Mouse (Mus musculus): ENCODE results near the gene Cd55. TPM values are rescaled to one million over a fixed set of nuclear protein-coding genes. Genes with fewer than 3 reads are reported as not detected.
"Not testable (repeated sequence)": the region's sequence is repeated elsewhere in the genome, so short reads cannot be mapped to it uniquely, and the experiment has no call there.

The Cd55 gene
- 10 to 100 TPM; 37.8 to 41.9 TPM for total RNA-seq (2021)
- long read RNA-seq, experiment 1, transcript Cd55-201 (10 exons, 2,533 nt), result major isoform, 6 of 24 reads
- long read RNA-seq, experiment 1, partial matches to known transcripts, result 8 of 24 reads
- long read RNA-seq, experiment 1, other reads (novel, unspliced or antisense), result 6 of 24 reads
- long read RNA-seq, experiment 2, transcript Cd55-201 (10 exons, 2,533 nt), result major isoform, 6 of 21 reads
- long read RNA-seq, experiment 2, partial matches to known transcripts, result 2 of 21 reads
- long read RNA-seq, experiment 2, other reads (novel, unspliced or antisense), result 10 of 21 reads

DNA sequence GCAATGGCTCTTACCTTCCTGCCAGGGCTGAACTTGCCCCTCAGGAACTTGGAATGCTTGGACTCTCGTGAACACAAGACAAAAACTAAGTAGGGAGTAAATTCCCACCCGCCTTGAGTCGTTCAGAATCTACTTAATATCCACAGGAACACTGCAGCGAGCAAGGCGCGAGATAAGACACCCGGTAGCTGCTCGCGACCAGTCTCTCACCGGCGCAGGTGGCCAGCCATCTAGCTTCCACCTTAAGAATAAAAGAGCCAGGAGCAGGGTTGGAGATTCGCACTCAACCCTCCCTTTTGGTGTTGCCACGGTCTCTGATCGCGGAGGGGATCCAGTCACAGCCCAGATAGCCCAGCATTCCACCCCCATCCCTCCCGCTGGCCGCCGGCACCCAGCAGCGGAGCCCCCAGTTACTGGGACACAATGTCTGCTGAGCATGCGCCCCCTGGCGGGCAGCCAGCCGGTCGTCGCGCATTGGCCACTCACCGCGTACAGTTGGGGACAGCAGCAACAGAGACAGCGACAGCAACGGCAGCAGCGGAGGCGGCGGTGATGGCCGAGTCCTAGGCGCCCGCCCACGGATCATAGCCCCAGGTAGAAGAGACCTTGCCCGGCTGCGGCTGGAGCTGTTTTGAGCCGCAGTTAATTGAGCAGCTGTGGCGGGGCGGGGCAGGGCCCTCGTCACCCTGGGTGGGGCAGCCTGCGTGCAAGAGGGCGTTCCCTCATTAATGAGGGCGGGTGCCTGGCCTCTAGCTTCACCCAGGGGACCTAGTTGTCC is at the start of gene Cd55:
Cd55 (minus strand) TSS at position 661 of the 778 bp plus-strand sequence.
- peak; percentile 81 to 85 for DNase-seq (ENCODE audit: low spot score in 2 of 2)

DNA sequence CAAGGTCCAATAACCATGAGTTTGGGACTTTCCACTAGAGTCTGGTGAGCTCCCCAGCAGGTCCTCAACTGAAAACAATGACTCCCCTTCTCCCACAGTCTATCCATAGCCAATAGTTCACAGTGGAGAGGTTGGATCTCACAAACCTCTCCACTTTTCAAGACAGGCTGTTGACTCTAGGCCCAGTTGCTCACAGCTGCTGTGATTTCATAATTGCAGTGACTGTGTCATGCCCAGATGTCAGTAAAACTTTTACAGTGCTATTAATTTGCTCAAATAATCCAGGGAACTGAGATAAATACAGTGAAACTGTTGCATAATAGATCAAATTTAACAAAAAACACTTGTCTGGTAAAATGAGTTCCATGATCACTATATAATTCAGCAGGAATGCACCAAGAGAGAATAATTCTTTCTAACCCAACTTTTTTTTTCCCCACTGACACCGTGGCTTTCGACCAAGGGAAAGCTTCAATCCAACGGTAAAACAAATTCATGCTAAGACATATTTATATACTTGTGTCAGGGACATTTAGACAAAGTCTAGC is 49.4 kb upstream of the Cd55 start:
- DNase-seq (ENCODE audit: low spot score in 2 of 2), result no peak

DNA sequence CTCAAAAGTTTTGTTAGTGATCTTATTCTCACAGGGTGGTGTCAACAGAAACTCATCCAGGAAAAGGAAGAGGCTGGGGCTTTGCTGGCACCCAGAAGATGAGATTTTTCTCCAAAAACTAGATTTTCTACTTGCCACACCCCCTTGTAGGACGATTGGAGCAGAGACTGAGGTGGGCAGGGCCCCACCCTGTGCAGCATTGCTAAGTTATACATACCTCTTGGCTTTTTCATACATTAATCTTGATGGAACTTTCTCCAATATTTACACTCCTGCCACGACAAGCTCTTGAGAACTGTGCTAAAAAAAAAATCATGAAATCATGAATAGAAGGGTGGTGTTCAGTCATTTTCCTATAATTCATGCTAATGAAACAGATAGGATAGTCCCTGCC is 46.4 kb upstream of the Cd55 start:
- DNase-seq (ENCODE audit: low spot score in 2 of 2), result no peak

DNA sequence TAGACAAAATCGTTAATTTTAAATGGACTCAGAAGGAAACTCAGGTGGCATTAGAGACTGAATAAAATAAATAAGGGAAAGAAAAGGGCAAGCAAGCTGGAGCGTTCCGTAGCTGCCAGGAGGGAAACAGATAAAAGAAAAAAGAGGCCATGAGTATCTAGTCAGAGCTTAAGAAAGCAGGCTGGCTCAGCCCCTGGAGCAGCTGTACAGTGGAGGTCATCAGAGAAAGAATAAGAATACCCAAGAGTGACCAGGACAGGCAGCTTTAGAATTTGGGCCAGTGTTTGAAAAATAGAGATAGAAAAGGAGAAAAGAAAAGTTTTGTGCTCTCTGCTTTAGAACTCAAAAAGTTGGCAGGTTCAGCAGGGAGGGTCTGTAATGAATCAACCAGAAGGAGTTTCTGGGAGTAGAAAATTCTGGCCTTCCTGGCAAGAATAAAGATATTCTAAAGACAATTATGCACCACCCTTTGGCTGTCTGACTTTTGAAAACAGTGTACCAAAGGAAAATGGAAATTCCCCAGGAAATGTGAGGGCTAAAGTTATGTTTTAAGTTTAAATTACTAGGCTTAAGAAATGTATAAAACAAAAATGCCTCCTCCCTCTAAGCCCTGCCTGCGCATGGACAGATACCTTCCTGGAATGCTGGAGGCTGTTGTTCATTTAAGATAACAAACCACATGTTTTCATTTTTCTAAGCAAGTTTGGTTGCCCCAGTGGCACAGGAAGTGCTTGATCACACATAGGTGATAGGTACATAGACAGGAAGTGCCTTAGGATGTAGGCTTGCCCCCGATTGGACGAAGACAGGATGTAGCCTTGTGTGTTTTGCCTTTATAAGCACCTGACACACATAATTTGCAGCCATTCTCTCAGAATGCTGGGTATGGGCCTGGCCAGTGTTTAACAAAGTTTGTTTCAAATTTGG is 45.7 kb upstream of the Cd55 start:
- no peak for DNase-seq (ENCODE audit: low spot score in 2 of 2)

GRCm38 (mm10) chr1:130507408-130507807 is 44.9 kb upstream of the Cd55 start:
- DNase-seq (ENCODE audit: low spot score in 2 of 2), result no peak

GRCm38 (mm10) chr1:130499962-130500361 is 37.4 kb upstream of the Cd55 start:
- no peak for DNase-seq (ENCODE audit: low spot score in 2 of 2)

GRCm38 (mm10) chr1:130498331-130498730 is 35.8 kb upstream of the Cd55 start:
- no peak for DNase-seq (ENCODE audit: low spot score in 2 of 2)

DNA sequence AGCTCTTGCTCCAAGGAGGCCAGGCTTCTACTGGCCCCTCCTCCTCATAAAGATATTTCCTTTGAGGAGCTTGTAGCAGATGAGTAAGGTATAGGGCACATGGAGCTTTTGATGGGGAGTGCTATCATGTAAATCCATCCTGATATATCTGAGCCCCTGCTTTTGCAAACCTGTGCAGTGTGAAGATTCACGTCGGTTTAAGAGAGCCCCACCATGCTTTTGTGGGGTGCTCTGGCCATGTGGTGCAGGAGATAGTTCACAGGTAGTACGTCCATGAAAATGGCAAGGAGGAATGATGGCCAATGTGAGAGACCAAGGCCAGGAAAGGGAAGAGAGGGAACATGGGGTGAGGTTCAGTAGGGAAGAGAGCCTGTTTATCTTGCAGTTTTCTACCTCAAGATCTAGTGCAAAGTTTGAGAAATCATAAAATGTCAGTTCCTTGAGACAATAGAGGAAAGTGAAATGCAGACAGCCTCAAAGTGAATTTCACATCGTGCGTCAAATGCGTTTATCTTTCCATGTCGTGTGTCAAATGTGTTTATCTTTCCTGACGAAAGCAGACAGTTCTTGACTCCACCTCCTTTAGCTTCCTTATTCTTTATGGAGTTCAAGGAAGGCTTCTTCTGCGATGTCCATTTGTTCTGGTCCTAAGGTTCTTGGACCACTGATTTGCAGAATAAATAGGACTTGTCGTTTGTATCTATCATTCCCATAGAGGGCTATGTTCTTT is 24.4 kb upstream of the Cd55 start:
- DNase-seq (ENCODE audit: low spot score in 2 of 2), result no peak

GRCm38 (mm10) chr1:130485828-130486620 is 23.5 kb upstream of the Cd55 start:
- DNase-seq (ENCODE audit: low spot score in 2 of 2), result no peak

GRCm38 (mm10) chr1:130485376-130485775 is 22.8 kb upstream of the Cd55 start:
- no peak for DNase-seq (ENCODE audit: low spot score in 2 of 2)

DNA sequence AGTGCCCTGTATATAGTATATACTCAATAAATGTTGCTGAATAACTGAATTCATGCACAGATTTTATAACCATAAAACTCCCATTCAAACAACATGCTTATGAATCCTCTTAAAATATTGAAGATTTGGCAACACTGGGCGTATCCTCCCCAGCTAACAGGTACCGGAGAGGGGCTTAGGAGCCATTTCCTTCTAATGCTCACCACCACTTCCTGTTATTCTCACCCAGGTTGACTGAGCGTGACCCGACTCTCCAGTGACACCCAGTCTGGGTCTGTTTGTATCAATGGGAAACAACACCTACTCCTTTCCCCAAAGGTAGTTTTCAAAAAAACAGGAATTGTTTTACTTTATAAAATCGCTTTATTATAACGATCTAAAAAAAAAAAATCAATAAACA is 12.4 kb upstream of the Cd55 start:
- DNase-seq (ENCODE audit: low spot score in 2 of 2), result no peak

DNA sequence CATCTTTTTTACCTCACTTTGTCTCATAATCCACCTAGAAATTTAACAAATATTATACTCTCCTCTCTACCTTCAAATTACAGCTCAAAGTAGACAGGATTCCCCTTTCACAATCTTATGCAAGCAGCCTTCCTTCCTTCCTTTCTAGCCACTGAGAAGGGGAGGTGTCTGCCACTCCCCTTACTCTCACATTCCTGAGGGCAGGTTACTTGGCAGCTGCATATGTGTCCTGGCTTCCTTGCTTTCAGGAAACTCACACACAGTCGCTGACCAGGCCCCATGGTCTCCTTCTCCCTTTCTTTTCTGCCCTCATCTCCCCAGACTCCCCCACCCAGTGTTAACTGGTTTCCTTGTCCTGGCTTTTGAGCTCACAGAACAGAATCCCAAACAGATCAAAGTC is 11.7 kb upstream of the Cd55 start:
- DNase-seq (ENCODE audit: low spot score in 2 of 2), result no peak

DNA sequence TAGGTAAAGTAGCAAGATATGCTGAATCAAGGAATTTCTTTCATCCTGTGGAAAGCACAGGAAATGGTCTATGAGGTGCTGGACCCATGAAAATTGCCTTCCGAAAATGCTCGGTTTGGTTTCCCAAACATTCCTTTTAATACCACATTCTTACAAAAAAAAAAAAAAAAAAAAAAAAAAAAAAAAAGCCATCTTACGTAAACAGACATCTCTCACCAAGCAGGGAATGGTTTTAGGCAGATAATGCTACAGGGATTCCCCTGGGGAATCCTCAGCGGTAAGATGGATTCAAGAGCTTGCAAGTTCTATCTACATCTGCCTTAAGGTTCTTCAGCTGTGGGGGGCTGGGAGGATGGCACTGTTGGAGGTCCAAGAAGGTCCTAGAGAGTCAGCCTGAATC is 7.5 kb upstream of the Cd55 start:
- no peak for DNase-seq (ENCODE audit: low spot score in 2 of 2)

- DNase-seq (ENCODE audit: low spot score in 2 of 2), result no peak
These were observed 4.9 kb upstream of the Cd55 start for GRCm38 (mm10) chr1:130467453-130467852.

DNA sequence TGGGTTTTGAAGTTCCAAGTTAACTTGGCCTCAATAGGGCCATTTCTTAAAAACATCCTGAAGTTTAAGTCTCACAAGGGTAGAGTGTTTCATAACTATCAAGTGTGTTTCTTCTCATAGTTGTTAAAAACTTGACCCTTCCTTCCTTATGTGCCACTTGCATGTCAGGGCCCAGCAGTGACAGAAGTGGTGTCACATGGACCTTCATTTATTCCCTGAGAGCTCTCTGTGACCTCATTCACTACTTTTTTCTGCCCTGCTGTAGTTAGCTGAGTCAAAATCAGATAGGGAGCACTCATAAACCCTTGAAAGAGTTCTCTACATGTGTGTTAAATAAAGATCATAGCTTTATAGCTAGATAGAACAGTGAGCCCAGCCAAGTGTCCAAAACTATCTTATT is 1.6 kb upstream of the Cd55 start:
- DNase-seq (ENCODE audit: low spot score in 2 of 2), result no peak

DNA sequence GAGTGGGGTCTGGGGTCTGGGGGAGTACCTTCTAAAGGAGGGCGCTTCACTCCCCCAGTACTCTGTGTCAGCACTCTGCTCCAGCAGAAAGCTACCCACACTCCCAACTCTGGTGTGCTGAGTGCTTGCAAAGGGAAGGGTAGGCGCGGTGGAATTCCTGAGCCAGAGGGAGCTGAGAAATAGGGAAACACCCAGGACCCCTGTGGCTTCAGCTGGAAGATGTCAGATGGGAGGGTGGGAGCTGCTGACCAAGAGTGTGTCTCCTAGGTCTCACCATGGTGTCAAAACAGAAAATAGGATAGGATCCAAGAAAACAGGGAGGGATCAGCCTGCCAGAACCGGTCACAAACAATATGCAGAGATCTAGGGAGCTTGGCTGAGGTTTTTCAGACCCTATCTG is 323 bp upstream of the Cd55 start:
- DNase-seq (ENCODE audit: low spot score in 2 of 2), result no peak

GRCm38 (mm10) chr1:130455111-130455510 is 7.4 kb downstream of the Cd55 start:
- DNase-seq (ENCODE audit: low spot score in 2 of 2), result no peak

GRCm38 (mm10) chr1:130442930-130443329 is 19.6 kb downstream of the Cd55 start:
- not testable (repeated sequence) for DNase-seq (ENCODE audit: low spot score in 2 of 2)

- no peak for DNase-seq (ENCODE audit: low spot score in 2 of 2)
These were observed 31.6 kb downstream of the Cd55 start for GRCm38 (mm10) chr1:130430920-130431319.

GRCm38 (mm10) chr1:130428667-130429066 is 33.9 kb downstream of the Cd55 start:
- DNase-seq (ENCODE audit: low spot score in 2 of 2), result not testable (repeated sequence)
